Mouse (Mus musculus): ENCODE data around the gene Rnf10. TPM values are rescaled to one million over a fixed set of nuclear protein-coding genes. Genes with fewer than 3 reads are reported as not detected.

Gene Rnf10
- polyA plus RNA-seq, 1 experiment, result 124 TPM

DNA sequence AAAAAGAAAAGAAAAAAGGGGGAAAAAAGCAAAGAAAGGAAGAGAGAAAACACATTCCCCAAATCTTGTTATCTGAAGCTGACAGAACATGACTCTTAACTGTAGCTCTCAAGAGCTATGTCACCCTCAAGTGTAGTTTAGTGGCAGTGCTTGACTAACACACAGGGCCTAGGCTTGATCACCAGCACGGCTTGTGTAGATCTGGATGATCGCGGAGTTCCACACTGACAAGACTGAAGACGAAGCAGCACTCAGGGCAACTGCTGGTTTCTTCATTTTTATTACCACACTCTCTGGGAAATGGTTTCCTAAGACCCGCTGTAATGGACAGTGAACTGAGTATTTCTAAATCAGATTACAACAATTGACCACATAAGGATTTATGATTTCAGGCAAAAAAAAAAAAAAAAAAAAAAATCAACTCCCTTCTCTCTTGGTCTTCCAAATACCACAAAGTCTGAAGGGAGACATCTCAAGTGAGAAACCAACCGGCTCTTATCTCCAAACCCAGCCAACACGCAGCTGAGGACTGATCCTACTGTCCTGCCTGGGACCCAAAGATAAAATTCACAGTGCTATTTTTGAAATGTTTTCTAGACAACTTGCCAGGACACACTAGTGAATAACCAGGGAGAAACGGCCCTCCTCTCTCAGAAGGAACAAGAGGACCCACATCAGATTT, 5.8 kb downstream of the Rnf10 start:
- H3K4me1 ChIP-seq (ENCODE audit: control insufficient read depth, insufficient read depth, insufficient read length, low read length), result peaks cover 25% of the 10 kb centered on the region
- peak overlapping the region; percentile 29 for H3K27ac ChIP-seq (replicated peaks; ENCODE audit: low read depth, low read length)
- H3K4me3 ChIP-seq (ENCODE audit: insufficient read depth, low read depth, low read length), result no peak overlapping the region

DNA sequence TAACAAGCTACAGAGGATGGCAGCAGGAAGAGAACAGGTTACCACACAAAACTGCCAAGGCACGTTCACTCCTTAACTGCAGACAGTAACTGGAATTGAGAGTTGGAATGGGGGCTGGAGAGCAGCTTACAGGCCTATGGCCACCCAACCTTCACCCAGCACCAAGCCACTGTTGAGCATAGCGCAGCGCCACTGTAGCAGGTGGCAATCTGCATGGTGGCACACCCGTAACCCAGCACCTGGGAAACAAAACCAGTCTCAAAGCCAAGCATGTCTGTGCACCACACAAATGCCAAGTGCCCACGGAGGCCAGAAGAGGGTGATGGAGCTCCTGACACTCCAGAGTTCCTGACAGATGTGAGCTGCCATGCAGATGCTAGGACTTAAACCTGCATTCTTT, 6.4 kb downstream of the Rnf10 start:
- Histone ChIP-seq H3K4me1 (ENCODE audit: control insufficient read depth, insufficient read depth, insufficient read length, low read length) (peaks cover 25% of the 10 kb centered on the region), H3K4me3 (ENCODE audit: insufficient read depth, low read depth, low read length) (no peak overlapping the region), H3K27ac (replicated peaks; ENCODE audit: low read depth, low read length) (no peak overlapping the region)

- Histone ChIP-seq H3K4me3 (ENCODE audit: insufficient read depth, low read depth, low read length) (no peak overlapping the region), H3K27ac (replicated peaks; ENCODE audit: low read depth, low read length) (no peak overlapping the region), H3K4me1 (ENCODE audit: control insufficient read depth, insufficient read depth, insufficient read length, low read length) (peaks cover 14% of the 10 kb centered on the region)
Observed at GRCm38 (mm10) chr5:115262502-115263291, 10.0 kb downstream of the Rnf10 start.

DNA sequence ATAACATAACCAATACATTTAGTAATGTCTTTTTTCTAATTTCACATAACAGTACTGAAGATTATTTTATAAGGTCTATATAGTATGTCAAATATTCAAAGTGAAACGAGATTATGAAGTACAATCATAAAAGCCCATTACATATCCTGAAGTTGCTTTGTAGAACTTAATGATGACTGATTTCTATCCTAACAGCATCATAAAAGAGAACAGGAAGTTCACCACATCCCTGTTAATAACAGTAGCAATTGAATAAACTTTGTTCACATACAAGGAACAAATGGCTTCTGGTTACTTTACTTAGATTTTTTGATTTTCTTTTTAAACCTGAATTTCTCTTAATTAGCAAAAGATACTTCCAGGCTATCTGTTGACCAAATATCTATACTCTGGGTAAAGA, 10.8 kb downstream of the Rnf10 start:
- Histone ChIP-seq H3K27ac (replicated peaks; ENCODE audit: low read depth, low read length) (no peak overlapping the region), H3K4me3 (ENCODE audit: insufficient read depth, low read depth, low read length) (no peak overlapping the region)

DNA sequence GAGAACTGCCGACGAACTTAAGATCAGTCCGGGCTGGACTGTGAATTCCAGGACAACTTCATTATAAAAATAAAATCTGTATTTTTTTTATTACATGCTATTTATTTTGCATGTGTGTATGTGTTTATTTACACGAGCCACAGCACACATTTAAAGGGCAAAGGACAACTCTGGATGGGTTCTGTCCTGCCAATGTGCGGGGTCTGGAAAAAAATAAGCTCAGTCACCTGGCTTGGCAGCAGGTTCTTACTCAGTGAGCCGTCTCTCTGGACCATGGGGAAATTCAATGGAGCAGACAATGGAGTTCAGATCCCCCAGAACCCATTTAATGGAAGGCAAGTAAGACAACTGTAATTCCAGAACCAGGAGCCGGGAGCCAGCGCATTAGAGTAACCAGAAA, 11.6 kb downstream of the Rnf10 start:
- no peak overlapping the region for H3K4me3 ChIP-seq (ENCODE audit: insufficient read depth, low read depth, low read length)
- peaks cover 8% of the 10 kb centered on the region; the same call in 1 of the 2 replicates for H3K4me1 ChIP-seq (ENCODE audit: control insufficient read depth, insufficient read depth, insufficient read length, low read length)
- no peak overlapping the region for H3K27ac ChIP-seq (replicated peaks; ENCODE audit: low read depth, low read length)

More for the DNA sequence above, 10.8 kb downstream of the Rnf10 start:
- H3K4me1 ChIP-seq (ENCODE audit: control insufficient read depth, insufficient read depth, insufficient read length, low read length), result peaks cover 10% of the 10 kb centered on the region

GRCm38 (mm10) chr5:115260356-115260755, 12.3 kb downstream of the Rnf10 start:
- Histone ChIP-seq H3K27ac (replicated peaks; ENCODE audit: low read depth, low read length) (no peak overlapping the region), H3K4me1 (ENCODE audit: control insufficient read depth, insufficient read depth, insufficient read length, low read length) (peaks cover 8% of the 10 kb centered on the region; the same call in 1 of the 2 replicates), H3K4me3 (ENCODE audit: insufficient read depth, low read depth, low read length) (no peak overlapping the region)

DNA sequence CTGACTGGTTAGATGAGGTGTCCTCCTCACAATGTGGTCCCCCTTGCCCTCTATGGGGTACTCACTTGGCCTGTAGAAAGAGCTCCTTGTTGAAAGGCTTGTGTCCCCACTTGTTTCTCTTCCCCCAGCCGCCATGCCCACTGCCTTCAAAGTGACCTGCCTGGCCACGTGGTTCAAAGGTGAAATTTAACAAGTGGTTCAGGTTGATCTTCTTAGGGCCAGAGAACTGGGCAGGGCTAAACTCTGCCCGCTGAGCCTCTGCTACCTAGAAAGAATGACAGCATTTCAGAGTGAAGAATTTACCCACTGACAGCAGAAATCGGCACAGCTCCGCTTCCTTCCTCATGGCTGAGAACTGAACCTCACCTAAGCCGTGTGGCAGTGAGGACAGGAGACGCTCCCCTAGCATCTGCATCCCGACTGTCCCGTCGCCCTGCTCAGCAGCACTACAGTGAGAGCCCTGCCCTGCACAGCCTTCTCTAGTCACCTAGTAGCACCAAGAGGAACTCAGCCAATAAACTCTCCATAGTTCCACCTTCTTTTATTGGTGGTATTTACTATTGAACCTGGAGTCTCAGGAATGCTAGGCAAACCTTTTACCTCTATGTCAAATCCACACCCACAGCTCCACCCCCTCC, 15.7 kb downstream of the Rnf10 start:
- no peak overlapping the region for H3K4me3 ChIP-seq (ENCODE audit: insufficient read depth, low read depth, low read length)
- H3K4me1 ChIP-seq (ENCODE audit: control insufficient read depth, insufficient read depth, insufficient read length, low read length), result 0 out of 2 replicates have a peak, but pooled peaks cover 2% of the 10 kb centered on the region
- H3K27ac ChIP-seq (replicated peaks; ENCODE audit: low read depth, low read length), result no peak overlapping the region

- H3K27ac ChIP-seq (replicated peaks; ENCODE audit: low read depth, low read length), result no peak overlapping the region
- no peak overlapping the region for H3K4me3 ChIP-seq (ENCODE audit: insufficient read depth, low read depth, low read length)
- H3K4me1 ChIP-seq (ENCODE audit: control insufficient read depth, insufficient read depth, insufficient read length, low read length), result no peaks in the 10 kb centered on the region
Observed at GRCm38 (mm10) chr5:115255472-115255871, 17.2 kb downstream of the Rnf10 start.

- H3K4me1 ChIP-seq (ENCODE audit: control insufficient read depth, insufficient read depth, insufficient read length, low read length), result peaks cover 4% of the 10 kb centered on the region; the same call in 1 of the 2 replicates
- H3K27ac ChIP-seq (replicated peaks; ENCODE audit: low read depth, low read length), result no peak overlapping the region
- H3K4me3 ChIP-seq (ENCODE audit: insufficient read depth, low read depth, low read length), result no peak overlapping the region
Observed at GRCm38 (mm10) chr5:115240191-115240590, 32.5 kb downstream of the Rnf10 start.

GRCm38 (mm10) chr5:115238729-115239195, 33.9 kb downstream of the Rnf10 start:
- H3K4me3 ChIP-seq (ENCODE audit: insufficient read depth, low read depth, low read length), result peak overlapping the region; percentile 92
- no peak overlapping the region for H3K27ac ChIP-seq (replicated peaks; ENCODE audit: low read depth, low read length)

GRCm38 (mm10) chr5:115237803-115238728, 34.6 kb downstream of the Rnf10 start:
- H3K27ac ChIP-seq (replicated peaks; ENCODE audit: low read depth, low read length), result peak overlapping the region; percentile 92
- H3K4me3 ChIP-seq (ENCODE audit: insufficient read depth, low read depth, low read length), result peak overlapping the region; percentile 92
- peaks cover 4% of the 10 kb centered on the region; the same call in 1 of the 2 replicates for H3K4me1 ChIP-seq (ENCODE audit: control insufficient read depth, insufficient read depth, insufficient read length, low read length)

More at GRCm38 (mm10) chr5:115238729-115239195, 33.9 kb downstream of the Rnf10 start:
- H3K4me1 ChIP-seq (ENCODE audit: control insufficient read depth, insufficient read depth, insufficient read length, low read length), result peaks cover 4% of the 10 kb centered on the region; the same call in 1 of the 2 replicates

GRCm38 (mm10) chr5:115235786-115236263, 36.9 kb downstream of the Rnf10 start, which contains the start of gene Pop5:
Gene Pop5, plus strand, starts transcription at chr5:115235836.
- peak within 1 kb of the TSS; percentile 58 for H3K27ac ChIP-seq (replicated peaks; ENCODE audit: low read depth, low read length)
- H3K4me3 ChIP-seq (ENCODE audit: insufficient read depth, low read depth, low read length), result peak within 1 kb of the TSS; percentile 61
- peaks cover 4% of the 10 kb centered on the region; the same call in 1 of the 2 replicates for H3K4me1 ChIP-seq (ENCODE audit: control insufficient read depth, insufficient read depth, insufficient read length, low read length)

DNA sequence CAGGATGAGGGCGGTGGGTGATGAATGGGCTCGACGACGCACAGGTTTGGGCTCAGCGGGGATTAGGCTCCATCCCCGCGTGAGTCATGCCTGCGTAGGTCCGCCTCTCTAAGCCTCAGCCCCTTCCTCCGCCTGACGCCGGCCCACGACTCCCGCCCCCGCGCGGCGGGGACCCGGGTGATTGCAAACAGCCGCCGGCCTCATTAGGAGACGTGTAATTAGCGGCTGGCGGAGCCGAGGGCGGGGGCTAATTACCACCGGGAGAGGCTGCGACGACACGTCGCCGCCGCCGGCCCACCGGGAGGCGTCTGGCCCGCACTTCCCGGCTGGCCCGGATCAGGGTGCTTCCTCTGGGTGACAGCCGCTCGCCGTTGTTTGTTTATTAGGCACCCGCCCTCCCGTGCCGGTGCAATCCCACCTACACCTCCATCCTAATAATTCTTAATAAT, 37.4 kb downstream of the Rnf10 start:
- H3K27ac ChIP-seq (replicated peaks; ENCODE audit: low read depth, low read length), result peak overlapping the region; percentile 58
- H3K4me1 ChIP-seq (ENCODE audit: control insufficient read depth, insufficient read depth, insufficient read length, low read length), result peaks cover 4% of the 10 kb centered on the region; the same call in 1 of the 2 replicates
- peak overlapping the region; percentile 61 for H3K4me3 ChIP-seq (ENCODE audit: insufficient read depth, low read depth, low read length)

GRCm38 (mm10) chr5:115234519-115234918, 38.2 kb downstream of the Rnf10 start:
- Histone ChIP-seq H3K4me1 (ENCODE audit: control insufficient read depth, insufficient read depth, insufficient read length, low read length) (peaks cover 4% of the 10 kb centered on the region; the same call in 1 of the 2 replicates), H3K27ac (replicated peaks; ENCODE audit: low read depth, low read length) (no peak overlapping the region), H3K4me3 (ENCODE audit: insufficient read depth, low read depth, low read length) (no peak overlapping the region)

Measured in brown adipose tissue, adult 24 weeks (tissue).